Mouse (Mus musculus): Measurements from ENCODE around the gene Noa1.

DNA sequence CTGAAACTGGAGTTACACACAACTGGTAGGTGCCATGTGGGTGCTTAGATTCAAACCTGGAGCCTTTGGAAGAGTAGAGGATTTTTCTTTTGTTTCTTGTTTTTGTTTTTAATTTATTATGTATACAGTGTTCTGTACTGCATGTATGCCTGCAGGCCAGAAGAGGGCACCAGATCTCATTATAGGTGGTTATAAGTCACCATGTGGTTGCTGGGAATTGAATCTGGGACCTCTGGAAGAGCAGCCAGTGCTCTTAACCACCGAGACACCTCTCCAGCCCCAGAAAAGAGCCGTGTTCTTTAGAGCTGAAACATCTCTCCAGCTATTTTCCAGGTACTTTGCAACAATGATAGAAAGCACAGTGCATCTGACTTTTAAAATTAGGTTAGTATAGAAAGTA, 19.3 kb downstream of the Noa1 start:
- no peak for TF ChIP-seq CTCF (IDR thresholded peaks at IDR 0.05; ENCODE audit: low read depth, low read length)
- TF ChIP-seq TAL1 (conservative IDR thresholded peaks at IDR 0.05; ENCODE audit: low read depth, low read length) = no peak

All from G1E (cell line).